Mouse (Mus musculus) gastrocnemius, postnatal 4 days (tissue): ENCODE measurements around the gene Anp32e. TPM values are rescaled to one million over a fixed set of nuclear protein-coding genes. Genes with fewer than 3 reads are reported as not detected.
A peak's percentile ranks its signal among the peaks of the same experiment; 100 is the strongest.
"Not testable (repeated sequence)": the region's sequence is repeated elsewhere in the genome, so short reads cannot be mapped to it uniquely, and the experiment has no call there.

Experiments
- DNase-seq, 2 experiments: peaks; one replicate each; pipeline ENCODE4 v3.0.0; 2021 to 2022; ENCODE audit warnings: low spot score in 2 of 2, mixed read lengths in 2 of 2
- total RNA-seq, 2 experiments: library from RNA; stranded (reverse); gene quantifications; 2 replicates each; pipeline ENCODE4 v1.2.3; 2021

Anp32e gene
- total RNA-seq, 2 experiments from 2014 or later = 125 to 126 TPM

GRCm38 (mm10) chr3:95970661-95971060 is 41.6 kb downstream of the Anp32e start:
- not testable (repeated sequence) for DNase-seq

- DNase-seq = no peak
Observed at GRCm38 (mm10) chr3:95972251-95972872, 43.3 kb downstream of the Anp32e start.

GRCm38 (mm10) chr3:95972873-95973634 is 44.0 kb downstream of the Anp32e start:
- no peak for DNase-seq

GRCm38 (mm10) chr3:95977079-95977478 is 48.0 kb downstream of the Anp32e start:
- DNase-seq = no peak

- not testable (repeated sequence) for DNase-seq
Observed at GRCm38 (mm10) chr3:95977587-95977986, 48.5 kb downstream of the Anp32e start.

GRCm38 (mm10) chr3:95978265-95978664 is 49.2 kb downstream of the Anp32e start:
- no peak for DNase-seq

GRCm38 (mm10) chr3:95980276-95980970 is 51.4 kb downstream of the Anp32e start:
- DNase-seq = no peak

GRCm38 (mm10) chr3:95982129-95982528 is 53.1 kb downstream of the Anp32e start:
- DNase-seq = no peak

GRCm38 (mm10) chr3:95985209-95986000 is 56.4 kb downstream of the Anp32e start:
- peak; percentile 40 to 66 for DNase-seq

GRCm38 (mm10) chr3:95986001-95986622 is 57.1 kb downstream of the Anp32e start:
- peak; percentile 39 to 70 for DNase-seq

GRCm38 (mm10) chr3:95986984-95987383 is 57.9 kb downstream of the Anp32e start:
- DNase-seq = no peak

GRCm38 (mm10) chr3:95987386-95988110 is 58.5 kb downstream of the Anp32e start:
- no peak for DNase-seq

- no peak for DNase-seq
Observed at GRCm38 (mm10) chr3:95988138-95988537, 59.1 kb downstream of the Anp32e start.

GRCm38 (mm10) chr3:95988969-95989368 is 59.9 kb downstream of the Anp32e start:
- peak; percentile 40 to 75 for DNase-seq

- DNase-seq = no peak
Observed at GRCm38 (mm10) chr3:95990413-95990941, 61.4 kb downstream of the Anp32e start.

GRCm38 (mm10) chr3:95992990-95993603 is 64.1 kb downstream of the Anp32e start:
- no peak for DNase-seq

- no peak for DNase-seq
Observed at GRCm38 (mm10) chr3:95993881-95994280, 64.8 kb downstream of the Anp32e start.

GRCm38 (mm10) chr3:95994381-95994846 is 65.4 kb downstream of the Anp32e start:
- DNase-seq = no peak
